Mouse (Mus musculus): ENCODE data around the gene Ms4a4a. TPM values are rescaled to one million over a fixed set of nuclear protein-coding genes. Genes with fewer than 3 reads are reported as not detected.

Ms4a4a gene
- 4.9 and 6.2 TPM in 2 replicates for polyA plus RNA-seq (2015; fragmentation: Nextera tagmentation; extraction: Ambion mirVana)

DNA sequence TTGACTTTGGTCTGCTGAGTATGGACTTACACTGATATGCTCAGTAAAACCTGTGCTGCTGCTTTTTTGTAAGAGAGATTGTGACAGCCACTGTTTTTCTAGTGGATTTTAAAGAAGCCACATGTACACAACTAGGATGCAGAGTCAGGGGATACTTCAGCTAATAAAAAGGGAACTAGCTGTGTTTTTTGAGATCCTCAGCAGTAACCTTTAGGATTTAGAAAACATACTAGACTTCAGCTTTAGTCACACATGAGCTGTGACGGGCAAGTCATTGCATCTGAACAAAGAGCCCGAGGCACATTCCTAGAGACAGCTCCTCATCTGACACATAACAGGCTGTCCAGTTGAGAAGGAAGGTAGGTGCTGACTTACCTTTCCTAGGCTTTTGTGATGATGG is at the start of gene Ms4a4a:
Ms4a4a (plus strand) TSS at position 251 of the 400 bp plus-strand sequence.
- Histone ChIP-seq H3K27ac (ENCODE audit: low read length) (no peak within 1 kb of the TSS), H3K4me2 (ENCODE audit: low read depth, low read length) (no peak within 1 kb of the TSS), H3K36me3 (ENCODE audit: control insufficient read depth, insufficient read depth) (no peaks in the 10 kb centered on the region), H3K27me3 (ENCODE audit: control insufficient read depth, insufficient read depth, low read length) (no peaks in the 10 kb centered on the region), H3K4me3 (ENCODE audit: low read length) (no peak within 1 kb of the TSS), H3K9ac (ENCODE audit: low read length) (no peak within 1 kb of the TSS), H3K4me1 (ENCODE audit: control insufficient read depth, insufficient read depth, low read length) (no peaks in the 10 kb centered on the region), H3K9me3 (replicated peaks; ENCODE audit: control insufficient read depth, low read length) (no peaks in the 10 kb centered on the region)
- 73% methylated on average over 2 of the region's 2 CpGs for WGBS
- ATAC-seq (replicated peaks; ENCODE audit: extremely low read depth, insufficient read depth, low FRiP score), result no peak

DNA sequence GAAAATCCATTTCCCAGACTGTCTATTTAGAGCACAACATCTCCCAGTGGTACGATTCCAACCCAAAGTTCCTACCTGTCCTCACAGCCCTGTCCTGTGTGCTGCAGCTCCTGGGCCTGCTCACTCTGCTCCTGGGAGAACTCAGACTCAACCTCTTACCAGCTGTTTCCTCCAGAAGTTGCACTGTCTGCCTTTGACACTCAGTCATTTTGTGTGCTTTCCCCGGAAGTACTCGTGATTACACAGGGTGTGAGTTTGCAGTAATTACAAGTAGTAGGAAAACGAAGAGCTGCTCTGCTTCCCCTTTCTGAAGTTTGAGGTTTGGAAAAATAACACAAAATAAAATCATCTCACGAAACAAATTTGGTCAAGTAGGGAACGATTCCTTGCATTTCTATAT is 39.4 kb upstream of the Ms4a4a start, which contains the start of gene Ms4a7:
Ms4a7 (minus strand) TSS at position 215 of the 400 bp plus-strand sequence.
- Histone ChIP-seq H3K4me3 (ENCODE audit: low read length) (no peak within 1 kb of the TSS), H3K27me3 (ENCODE audit: control insufficient read depth, insufficient read depth, low read length) (no peaks in the 10 kb centered on the region), H3K27ac (ENCODE audit: low read length) (no peak within 1 kb of the TSS), H3K4me2 (ENCODE audit: low read depth, low read length) (no peak within 1 kb of the TSS), H3K9ac (ENCODE audit: low read length) (no peak within 1 kb of the TSS), H3K4me1 (ENCODE audit: control insufficient read depth, insufficient read depth, low read length) (no peaks in the 10 kb centered on the region), H3K36me3 (ENCODE audit: control insufficient read depth, insufficient read depth) (no peaks in the 10 kb centered on the region), H3K9me3 (replicated peaks; ENCODE audit: control insufficient read depth, low read length) (no peaks in the 10 kb centered on the region)
- 76% methylated on average over 6 of the region's 6 CpGs for WGBS
- ATAC-seq (replicated peaks; ENCODE audit: extremely low read depth, insufficient read depth, low FRiP score), result no peak

GRCm38 (mm10) chr19:11343147-11343546 is 32.2 kb upstream of the Ms4a4a start:
- H3K4me1 ChIP-seq (ENCODE audit: control insufficient read depth, insufficient read depth, low read length), result no peaks in the 10 kb centered on the region
- ATAC-seq (replicated peaks; ENCODE audit: extremely low read depth, insufficient read depth, low FRiP score), result no peak
- no peak overlapping the region for H3K4me3 ChIP-seq (ENCODE audit: low read length)
- H3K36me3 ChIP-seq (ENCODE audit: control insufficient read depth, insufficient read depth), result no peaks in the 10 kb centered on the region
- no peaks in the 10 kb centered on the region for H3K27me3 ChIP-seq (ENCODE audit: control insufficient read depth, insufficient read depth, low read length)
- no peak overlapping the region for H3K4me2 ChIP-seq (ENCODE audit: low read depth, low read length)
- no peak overlapping the region for H3K27ac ChIP-seq (ENCODE audit: low read length)
- H3K9ac ChIP-seq (ENCODE audit: low read length), result no peak overlapping the region
- H3K9me3 ChIP-seq (replicated peaks; ENCODE audit: control insufficient read depth, low read length), result no peaks in the 10 kb centered on the region

GRCm38 (mm10) chr19:11343992-11344391 is 31.3 kb upstream of the Ms4a4a start:
- no peak for ATAC-seq (replicated peaks; ENCODE audit: extremely low read depth, insufficient read depth, low FRiP score)
- no peak overlapping the region for H3K4me2 ChIP-seq (ENCODE audit: low read depth, low read length)
- H3K36me3 ChIP-seq (ENCODE audit: control insufficient read depth, insufficient read depth), result no peaks in the 10 kb centered on the region
- no peaks in the 10 kb centered on the region for H3K9me3 ChIP-seq (replicated peaks; ENCODE audit: control insufficient read depth, low read length)
- H3K27ac ChIP-seq (ENCODE audit: low read length), result no peak overlapping the region
- no peaks in the 10 kb centered on the region for H3K27me3 ChIP-seq (ENCODE audit: control insufficient read depth, insufficient read depth, low read length)
- H3K4me3 ChIP-seq (ENCODE audit: low read length), result no peak overlapping the region
- H3K9ac ChIP-seq (ENCODE audit: low read length), result no peak overlapping the region
- no peaks in the 10 kb centered on the region for H3K4me1 ChIP-seq (ENCODE audit: control insufficient read depth, insufficient read depth, low read length)

- ATAC-seq (replicated peaks; ENCODE audit: extremely low read depth, insufficient read depth, low FRiP score), result 0 out of 2 replicates have a peak, but pooled peaks have one; percentile 28
- WGBS, result 51% methylated on average over 7 of the region's 7 CpGs
- H3K9me3 ChIP-seq (replicated peaks; ENCODE audit: control insufficient read depth, low read length), result no peaks in the 10 kb centered on the region
These were observed 25.4 kb upstream of the Ms4a4a start for GRCm38 (mm10) chr19:11349698-11350481.

GRCm38 (mm10) chr19:11351878-11352277 is 23.4 kb upstream of the Ms4a4a start:
- H3K27me3 ChIP-seq (ENCODE audit: control insufficient read depth, insufficient read depth, low read length), result no peaks in the 10 kb centered on the region
- 33% methylated on average over 3 of the region's 3 CpGs for WGBS
- no peak overlapping the region for H3K4me2 ChIP-seq (ENCODE audit: low read depth, low read length)
- H3K27ac ChIP-seq (ENCODE audit: low read length), result no peak overlapping the region
- ATAC-seq (replicated peaks; ENCODE audit: extremely low read depth, insufficient read depth, low FRiP score), result no peak
- no peak overlapping the region for H3K4me3 ChIP-seq (ENCODE audit: low read length)
- no peak overlapping the region for H3K9ac ChIP-seq (ENCODE audit: low read length)
- no peaks in the 10 kb centered on the region for H3K9me3 ChIP-seq (replicated peaks; ENCODE audit: control insufficient read depth, low read length)
- H3K36me3 ChIP-seq (ENCODE audit: control insufficient read depth, insufficient read depth), result no peaks in the 10 kb centered on the region
- H3K4me1 ChIP-seq (ENCODE audit: control insufficient read depth, insufficient read depth, low read length), result no peaks in the 10 kb centered on the region

More at GRCm38 (mm10) chr19:11349698-11350481, 25.4 kb upstream of the Ms4a4a start:
- Histone ChIP-seq H3K4me1 (ENCODE audit: control insufficient read depth, insufficient read depth, low read length) (no peaks in the 10 kb centered on the region), H3K27me3 (ENCODE audit: control insufficient read depth, insufficient read depth, low read length) (no peaks in the 10 kb centered on the region), H3K36me3 (ENCODE audit: control insufficient read depth, insufficient read depth) (no peaks in the 10 kb centered on the region), H3K27ac (ENCODE audit: low read length) (no peak overlapping the region), H3K9ac (ENCODE audit: low read length) (no peak overlapping the region), H3K4me3 (ENCODE audit: low read length) (no peak overlapping the region), H3K4me2 (ENCODE audit: low read depth, low read length) (no peak overlapping the region)

DNA sequence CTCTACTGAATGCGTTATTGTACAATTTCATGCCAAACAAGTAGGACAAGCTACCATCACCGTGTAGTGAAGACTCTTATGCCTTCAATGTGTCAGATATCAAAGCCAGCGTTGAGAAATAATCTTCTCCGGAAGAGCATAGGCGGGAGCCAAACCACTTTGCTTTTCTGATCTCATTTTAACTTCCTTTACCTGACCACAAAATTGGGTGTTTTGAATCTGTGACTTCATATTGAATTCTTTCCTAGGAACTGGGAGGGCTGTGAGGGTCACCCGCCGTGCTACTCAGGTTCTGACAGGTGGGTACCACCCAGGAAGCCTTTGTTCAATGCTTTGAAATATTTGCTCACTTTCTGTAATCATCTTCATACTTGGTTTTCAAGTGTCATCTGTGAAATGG is 19.6 kb upstream of the Ms4a4a start:
- H3K9ac ChIP-seq (ENCODE audit: low read length), result no peak overlapping the region
- no peak overlapping the region for H3K27ac ChIP-seq (ENCODE audit: low read length)
- no peak for ATAC-seq (replicated peaks; ENCODE audit: extremely low read depth, insufficient read depth, low FRiP score)
- no peaks in the 10 kb centered on the region for H3K4me1 ChIP-seq (ENCODE audit: control insufficient read depth, insufficient read depth, low read length)
- H3K9me3 ChIP-seq (replicated peaks; ENCODE audit: control insufficient read depth, low read length), result no peaks in the 10 kb centered on the region
- no peak overlapping the region for H3K4me3 ChIP-seq (ENCODE audit: low read length)
- no peaks in the 10 kb centered on the region for H3K27me3 ChIP-seq (ENCODE audit: control insufficient read depth, insufficient read depth, low read length)
- WGBS, result 66% methylated on average over 7 of the region's 7 CpGs
- no peaks in the 10 kb centered on the region for H3K36me3 ChIP-seq (ENCODE audit: control insufficient read depth, insufficient read depth)
- no peak overlapping the region for H3K4me2 ChIP-seq (ENCODE audit: low read depth, low read length)

- Histone ChIP-seq H3K36me3 (ENCODE audit: control insufficient read depth, insufficient read depth) (no peaks in the 10 kb centered on the region), H3K27ac (ENCODE audit: low read length) (no peak overlapping the region), H3K9me3 (replicated peaks; ENCODE audit: control insufficient read depth, low read length) (no peaks in the 10 kb centered on the region), H3K4me2 (ENCODE audit: low read depth, low read length) (no peak overlapping the region), H3K4me1 (ENCODE audit: control insufficient read depth, insufficient read depth, low read length) (no peaks in the 10 kb centered on the region), H3K9ac (ENCODE audit: low read length) (no peak overlapping the region), H3K27me3 (ENCODE audit: control insufficient read depth, insufficient read depth, low read length) (no peaks in the 10 kb centered on the region), H3K4me3 (ENCODE audit: low read length) (no peak overlapping the region)
- WGBS, result 52% methylated on average over 3 of the region's 3 CpGs
- ATAC-seq (replicated peaks; ENCODE audit: extremely low read depth, insufficient read depth, low FRiP score), result no peak
These were observed 15.2 kb upstream of the Ms4a4a start for GRCm38 (mm10) chr19:11360106-11360505.

DNA sequence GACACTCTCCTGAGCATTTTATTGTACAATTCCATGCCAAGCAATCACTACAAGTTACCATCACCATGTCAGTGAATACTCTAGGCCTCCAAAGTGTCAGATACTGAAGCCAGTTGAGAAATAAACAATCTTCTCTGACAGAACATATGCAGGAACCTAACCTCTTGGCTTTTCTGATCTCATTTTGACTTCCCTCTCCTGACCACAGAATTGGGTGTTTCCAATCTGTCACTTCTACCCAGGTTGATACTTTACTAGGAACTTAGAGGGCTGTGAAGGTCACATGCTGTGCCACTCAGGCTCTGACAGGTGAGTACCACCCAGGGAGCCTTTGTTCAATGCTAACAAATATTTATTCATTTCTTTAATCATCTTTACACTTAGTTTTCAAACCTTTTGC is 13.3 kb upstream of the Ms4a4a start:
- no peak for ATAC-seq (replicated peaks; ENCODE audit: extremely low read depth, insufficient read depth, low FRiP score)
- Histone ChIP-seq H3K4me1 (ENCODE audit: control insufficient read depth, insufficient read depth, low read length) (no peaks in the 10 kb centered on the region), H3K36me3 (ENCODE audit: control insufficient read depth, insufficient read depth) (no peaks in the 10 kb centered on the region), H3K9ac (ENCODE audit: low read length) (no peak overlapping the region), H3K27me3 (ENCODE audit: control insufficient read depth, insufficient read depth, low read length) (no peaks in the 10 kb centered on the region), H3K9me3 (replicated peaks; ENCODE audit: control insufficient read depth, low read length) (no peaks in the 10 kb centered on the region), H3K4me3 (ENCODE audit: low read length) (no peak overlapping the region), H3K4me2 (ENCODE audit: low read depth, low read length) (no peak overlapping the region), H3K27ac (ENCODE audit: low read length) (no peak overlapping the region)

All from heart, embryonic 16.5 days (tissue).